Mouse (Mus musculus) left cerebral cortex, postnatal 36 days (tissue): ENCODE measurements at regions not wholly inside any gene's neighbourhood (a gene's known extent, or its start where the extent isn't known, plus 50 kb on each side); places are given as distances from the start of the nearest gene placed in this dataset.

Experiments used
- DNase-seq, 2 experiments: peaks; one replicate each; pipeline ENCODE4 v3.0.0; 2021 to 2022; ENCODE audit warnings: low spot score in 2 of 2, mixed read lengths in 1 of 2
- intact Hi-C: fragments of 180-260 bp; cut with DNase I; formaldehyde crosslinking; loops from one replicate; pipeline ENCODE4 v1.15.1; 2025

GRCm38 (mm10) chr12:54577235-54577634, 79.1 kb downstream of the Sptssa start:
- DNase-seq: no peak
- intact Hi-C loops: no loop called here

GRCm38 (mm10) chr12:54576821-54577220, 79.6 kb downstream of the Sptssa start:
- no peak for DNase-seq
- intact Hi-C loops: no loop called here

GRCm38 (mm10) chr12:54572866-54573265, 83.5 kb downstream of the Sptssa start:
- intact Hi-C loops: no loop called here
- peak; percentile 9 to 20 for DNase-seq

- no peak for DNase-seq
- intact Hi-C loops: no loop called here
Observed at GRCm38 (mm10) chr12:54568078-54568931, 88.1 kb downstream of the Sptssa start.

GRCm38 (mm10) chr12:54567426-54567790, 89.0 kb downstream of the Sptssa start:
- intact Hi-C loops: no loop called here
- DNase-seq: no peak

GRCm38 (mm10) chr12:54566532-54567425, 89.6 kb downstream of the Sptssa start:
- intact Hi-C loops: no loop called here
- no peak for DNase-seq

- peak; percentile 8 to 9 for DNase-seq
- intact Hi-C loops: no loop called here
Observed at GRCm38 (mm10) chr12:54561981-54562380, 94.4 kb downstream of the Sptssa start.

- no peak for DNase-seq
- intact Hi-C loops: loop anchor here (2.0 kb wide), 1 partner anchor 1647 kb away; no protein-coding TSS in a partner anchor
Observed at GRCm38 (mm10) chr12:54558106-54558505, 98.3 kb downstream of the Sptssa start.

- DNase-seq: no peak
- intact Hi-C loops: loop anchor here (5.0 kb wide), 1 partner anchor 452 kb away; no protein-coding TSS in a partner anchor
Observed at GRCm38 (mm10) chr12:54549659-54550058, 106.7 kb downstream of the Sptssa start.

GRCm38 (mm10) chr12:54545821-54546608, 110.4 kb downstream of the Sptssa start:
- intact Hi-C loops: loop anchor here (5.0 kb wide), 1 partner anchor 449 kb away; no protein-coding TSS in a partner anchor
- peak; percentile 50 to 54 for DNase-seq

GRCm38 (mm10) chr12:54538320-54538705, 118.1 kb downstream of the Sptssa start:
- intact Hi-C loops: no loop called here
- no peak for DNase-seq

- DNase-seq: no peak
- intact Hi-C loops: no loop called here
Observed at GRCm38 (mm10) chr12:54537690-54538319, 118.6 kb downstream of the Sptssa start.

- intact Hi-C loops: no loop called here
Observed at GRCm38 (mm10) chr12:54537022-54537421, 119.4 kb downstream of the Sptssa start.

GRCm38 (mm10) chr12:54535556-54536516, 120.5 kb downstream of the Sptssa start:
- intact Hi-C loops: no loop called here
- no peak for DNase-seq

More at GRCm38 (mm10) chr12:54537022-54537421, 119.4 kb downstream of the Sptssa start:
- no peak for DNase-seq

- intact Hi-C loops: no loop called here
- DNase-seq: no peak
Observed at GRCm38 (mm10) chr12:54534910-54535309, 121.5 kb downstream of the Sptssa start.

- intact Hi-C loops: no loop called here
Observed at GRCm38 (mm10) chr12:54533134-54533533, 123.2 kb downstream of the Sptssa start.

GRCm38 (mm10) chr12:54532062-54532461, 124.3 kb downstream of the Sptssa start:
- intact Hi-C loops: no loop called here
- no peak for DNase-seq

More at GRCm38 (mm10) chr12:54533134-54533533, 123.2 kb downstream of the Sptssa start:
- no peak for DNase-seq

- intact Hi-C loops: no loop called here
- DNase-seq: no peak
Observed at GRCm38 (mm10) chr12:54528046-54528445, 128.3 kb downstream of the Sptssa start.
